9 mouse cellular contexts compared by ENCODE assay signal in genomic region chr13:109547700-109548099, GRCm38 (mm10).
DNase-seq lines count a peak whose midpoint lies in the region; ATAC-seq and TF ChIP-seq lines count a peak whose summit lies in the region.
"Had no signal": no experiment of that assay in that cellular context is flagged by ENCODE, and none has a peak within 500 bp of the region (broad histone marks: within the 10 kb centered on the region; RNA-seq: fewer than 3 reads in every experiment).

No protein-coding gene starts in this region.

- H3K27ac ChIP-seq in embryonic facial prominence, embryonic 11.5 days (replicated peaks; ENCODE audit: low read depth, low read length): no peak overlapping the region
- H3K27ac ChIP-seq in kidney, postnatal 0 days: no peak overlapping the region
- H3K27ac ChIP-seq in liver, embryonic 11.5 days (ENCODE audit: low read depth, low read length): no peak overlapping the region
- H3K27ac ChIP-seq in neural tube, embryonic 13.5 days (replicated peaks): no peak overlapping the region
- H3K27ac ChIP-seq in stomach, postnatal 0 days (replicated peaks): no peak overlapping the region
- H3K27ac ChIP-seq: embryonic facial prominence, embryonic 13.5 days had no signal

- peak; percentile 81 for ATAC-seq in embryonic facial prominence, embryonic 11.5 days (replicated peaks; ENCODE audit: insufficient number of reproducible peaks, low FRiP score, low TSS enrichment, low read depth)
- peak; percentile 90 for ATAC-seq in kidney, postnatal 0 days (replicated peaks; ENCODE audit: low FRiP score, low read depth)
- 0 out of 2 replicates have a peak, but pooled peaks have one; percentile 53 for ATAC-seq in liver, embryonic 11.5 days (replicated peaks; ENCODE audit: low FRiP score)
- peak; percentile 55 for ATAC-seq in neural tube, embryonic 13.5 days (ENCODE audit: low read depth)
- peak; percentile 87 for ATAC-seq in stomach, postnatal 0 days (ENCODE audit: low FRiP score, low TSS enrichment)

- TF ChIP-seq CTCF in kidney, postnatal 0 days (IDR thresholded peaks at IDR 0.05; ENCODE audit: low read depth): peak; percentile 86
- peak; percentile 92 for TF ChIP-seq CTCF in stomach, postnatal 0 days (IDR thresholded peaks at IDR 0.05; ENCODE audit: low read depth)

- H3K36me3 ChIP-seq in embryonic facial prominence, embryonic 11.5 days (replicated peaks; ENCODE audit: control insufficient read depth, insufficient read depth, low read depth, low read length): no peaks in the 10 kb centered on the region
- H3K36me3 ChIP-seq in kidney, postnatal 0 days (ENCODE audit: insufficient read depth, low read length): no peaks in the 10 kb centered on the region
- no peaks in the 10 kb centered on the region for H3K36me3 ChIP-seq in liver, embryonic 11.5 days (ENCODE audit: control insufficient read depth, insufficient read depth, low read length)
- no peaks in the 10 kb centered on the region for H3K36me3 ChIP-seq in neural tube, embryonic 13.5 days
- H3K36me3 ChIP-seq in stomach, postnatal 0 days (ENCODE audit: control insufficient read depth, insufficient read depth, low read length): no peaks in the 10 kb centered on the region
- H3K36me3 ChIP-seq: embryonic facial prominence, embryonic 13.5 days had no signal

- H3K4me1 ChIP-seq in embryonic facial prominence, embryonic 11.5 days (ENCODE audit: control insufficient read depth, insufficient read depth, low read length): no peaks in the 10 kb centered on the region
- H3K4me1 ChIP-seq in kidney, postnatal 0 days (replicated peaks; ENCODE audit: insufficient read depth, low read length): no peaks in the 10 kb centered on the region
- no peaks in the 10 kb centered on the region for H3K4me1 ChIP-seq in liver, embryonic 11.5 days (replicated peaks; ENCODE audit: control insufficient read depth, insufficient read depth, low read length)
- peaks cover 15% of the 10 kb centered on the region; the same call in 1 of the 2 replicates for H3K4me1 ChIP-seq in neural tube, embryonic 13.5 days (replicated peaks)
- no peaks in the 10 kb centered on the region for H3K4me1 ChIP-seq in stomach, postnatal 0 days (replicated peaks; ENCODE audit: control insufficient read depth, insufficient read depth)
- H3K4me1 ChIP-seq: embryonic facial prominence, embryonic 13.5 days had no signal

- H3K4me3 ChIP-seq in embryonic facial prominence, embryonic 11.5 days (ENCODE audit: low read depth, low read length): no peak overlapping the region
- no peak overlapping the region for H3K4me3 ChIP-seq in kidney, postnatal 0 days (replicated peaks; ENCODE audit: low read depth, low read length)
- no peak overlapping the region for H3K4me3 ChIP-seq in liver, embryonic 11.5 days (ENCODE audit: low read depth, low read length)
- H3K4me3 ChIP-seq in neural tube, embryonic 13.5 days: no peak overlapping the region
- H3K4me3 ChIP-seq in stomach, postnatal 0 days (ENCODE audit: low read depth, low read length): no peak overlapping the region
- H3K4me3 ChIP-seq: embryonic facial prominence, embryonic 13.5 days had no signal

- no peaks in the 10 kb centered on the region for H3K9me3 ChIP-seq in embryonic facial prominence, embryonic 11.5 days (replicated peaks; ENCODE audit: control insufficient read depth, low read length)
- no peaks in the 10 kb centered on the region for H3K9me3 ChIP-seq in kidney, postnatal 0 days (replicated peaks; ENCODE audit: low read length)
- H3K9me3 ChIP-seq in liver, embryonic 11.5 days (ENCODE audit: control insufficient read depth, low read length): no peaks in the 10 kb centered on the region
- H3K9me3 ChIP-seq in neural tube, embryonic 13.5 days: no peaks in the 10 kb centered on the region
- no peaks in the 10 kb centered on the region for H3K9me3 ChIP-seq in stomach, postnatal 0 days (ENCODE audit: control insufficient read depth, low read length)
- H3K9me3 ChIP-seq: embryonic facial prominence, embryonic 13.5 days had no signal

- H3K27me3 ChIP-seq in embryonic facial prominence, embryonic 11.5 days (ENCODE audit: control insufficient read depth, insufficient read depth, low read length): no peaks in the 10 kb centered on the region
- no peaks in the 10 kb centered on the region for H3K27me3 ChIP-seq in kidney, postnatal 0 days (ENCODE audit: insufficient read depth, low read length)
- H3K27me3 ChIP-seq in liver, embryonic 11.5 days (replicated peaks; ENCODE audit: control insufficient read depth, insufficient read depth, low read length): no peaks in the 10 kb centered on the region
- no peaks in the 10 kb centered on the region for H3K27me3 ChIP-seq in neural tube, embryonic 13.5 days
- no peaks in the 10 kb centered on the region for H3K27me3 ChIP-seq in stomach, postnatal 0 days (ENCODE audit: control insufficient read depth, insufficient read depth, low read length)
- H3K27me3 ChIP-seq: embryonic facial prominence, embryonic 13.5 days had no signal

- 37% methylated on average over 6 of the region's 6 CpGs for WGBS in embryonic facial prominence, embryonic 11.5 days
- WGBS in kidney, postnatal 0 days: 27% methylated on average over 6 of the region's 6 CpGs
- 34% methylated on average over 6 of the region's 6 CpGs for WGBS in liver, embryonic 11.5 days
- WGBS in neural tube, embryonic 13.5 days: 32% methylated on average over 6 of the region's 6 CpGs
- WGBS in stomach, postnatal 0 days: 23% methylated on average over 6 of the region's 6 CpGs

- peak; percentile 90 for DNase-seq in CD4-positive, CD25-positive, alpha-beta regulatory T cell, adult 2 months (ENCODE audit: low read depth, low spot score)
- DNase-seq in adrenal gland, postnatal 14 days: peak; percentile 85
- DNase-seq in embryonic facial prominence, embryonic 11.5 days (ENCODE audit: low spot score): peak; percentile 92
- peak; percentile 67 for DNase-seq in heart, adult 8-10 months (ENCODE audit: low spot score)
- peak; percentile 95 for DNase-seq in kidney, postnatal 0 days (ENCODE audit: low spot score)
- peak; percentile 53 for DNase-seq in liver, embryonic 11.5 days (ENCODE audit: low spot score)
- DNase-seq in stomach, postnatal 0 days (ENCODE audit: low spot score): peak; percentile 87

- H3K4me2 ChIP-seq in embryonic facial prominence, embryonic 11.5 days (ENCODE audit: low read depth, low read length): no peak overlapping the region
- H3K4me2 ChIP-seq in kidney, postnatal 0 days (ENCODE audit: low read length): no peak overlapping the region
- H3K4me2 ChIP-seq in liver, embryonic 11.5 days: no peak overlapping the region
- no peak overlapping the region for H3K4me2 ChIP-seq in neural tube, embryonic 13.5 days
- H3K4me2 ChIP-seq in stomach, postnatal 0 days (replicated peaks; ENCODE audit: low read depth): no peak overlapping the region
- H3K4me2 ChIP-seq: embryonic facial prominence, embryonic 13.5 days had no signal

- H3K9ac ChIP-seq in embryonic facial prominence, embryonic 11.5 days (replicated peaks; ENCODE audit: low read length): no peak overlapping the region
- no peak overlapping the region for H3K9ac ChIP-seq in kidney, postnatal 0 days (ENCODE audit: low read depth, low read length)
- H3K9ac ChIP-seq in liver, embryonic 11.5 days (ENCODE audit: low read depth, low read length): no peak overlapping the region
- H3K9ac ChIP-seq in neural tube, embryonic 13.5 days: no peak overlapping the region
- H3K9ac ChIP-seq in stomach, postnatal 0 days (ENCODE audit: low read length): no peak overlapping the region
- H3K9ac ChIP-seq: embryonic facial prominence, embryonic 13.5 days had no signal

- no peak for TF ChIP-seq EP300 in stomach, postnatal 0 days (optimal IDR thresholded peaks at IDR 0.05)
